Mouse (Mus musculus): ENCODE measurements around the gene Tbc1d4. TPM values are rescaled to one million over a fixed set of nuclear protein-coding genes. Genes with fewer than 3 reads are reported as not detected.

Tbc1d4 gene
- total RNA-seq, 2 experiments from 2014 or later = 10.4 to 10.6 TPM

DNA sequence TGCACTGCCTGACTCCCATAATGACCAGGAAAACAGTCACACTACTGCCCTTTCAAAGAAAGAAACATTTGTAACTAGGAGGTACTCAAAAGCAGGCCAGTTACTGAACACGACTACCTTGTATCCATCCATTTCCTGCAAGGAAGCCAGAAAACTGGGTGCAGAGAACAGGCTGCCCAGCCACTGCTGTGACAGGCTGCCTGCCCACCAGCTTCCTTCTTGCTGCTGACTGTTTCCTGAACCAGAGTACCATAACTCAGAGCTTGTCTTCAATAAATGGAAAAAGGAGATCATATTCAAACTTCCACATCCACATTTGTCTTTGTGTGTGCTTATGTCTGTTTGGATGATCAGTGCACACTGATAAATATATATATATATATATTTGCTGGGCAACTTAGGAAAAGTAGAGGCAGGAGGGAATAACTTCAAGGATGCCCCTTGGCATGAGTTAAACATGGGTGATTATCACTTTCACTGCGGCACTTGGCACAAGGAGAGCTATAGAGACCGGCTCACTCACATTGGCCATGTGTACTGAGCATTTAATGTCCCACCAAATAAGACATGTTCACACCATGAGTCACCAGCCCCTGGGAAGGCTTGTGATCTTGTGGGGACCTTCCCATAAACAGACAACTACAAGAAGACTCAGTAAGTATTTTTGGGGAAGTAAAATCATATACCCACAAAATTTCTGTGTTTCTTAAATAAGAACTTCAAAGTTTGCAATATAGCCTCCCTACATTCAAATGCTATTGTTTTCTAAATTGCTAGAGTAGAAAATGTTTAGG is 105.6 kb downstream of the Tbc1d4 start:
- no peak for DNase-seq (ENCODE audit: low spot score in 2 of 2)

GRCm38 (mm10) chr14:101501868-101502267 is 107.1 kb downstream of the Tbc1d4 start:
- no peak for DNase-seq (ENCODE audit: low spot score in 2 of 2)

DNA sequence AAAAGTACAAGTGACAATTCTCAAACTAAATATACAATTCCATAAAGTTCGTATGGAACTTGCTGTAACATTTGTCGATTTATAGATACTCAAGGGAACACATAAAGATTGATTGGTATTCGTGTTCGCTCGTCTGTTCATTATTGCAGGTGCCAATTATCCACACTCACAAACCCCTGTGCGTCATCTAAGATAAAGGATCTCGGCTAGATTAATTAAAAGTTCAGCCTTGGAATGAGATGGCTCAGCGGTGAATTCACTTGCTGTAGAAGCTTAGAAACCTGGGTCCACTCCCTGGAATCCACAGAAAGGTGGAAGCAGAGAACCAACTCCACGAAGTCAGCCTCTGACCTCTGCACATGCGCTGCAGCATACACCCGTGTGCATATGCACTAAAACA is 107.5 kb downstream of the Tbc1d4 start:
- no peak for DNase-seq (ENCODE audit: low spot score in 2 of 2)

DNA sequence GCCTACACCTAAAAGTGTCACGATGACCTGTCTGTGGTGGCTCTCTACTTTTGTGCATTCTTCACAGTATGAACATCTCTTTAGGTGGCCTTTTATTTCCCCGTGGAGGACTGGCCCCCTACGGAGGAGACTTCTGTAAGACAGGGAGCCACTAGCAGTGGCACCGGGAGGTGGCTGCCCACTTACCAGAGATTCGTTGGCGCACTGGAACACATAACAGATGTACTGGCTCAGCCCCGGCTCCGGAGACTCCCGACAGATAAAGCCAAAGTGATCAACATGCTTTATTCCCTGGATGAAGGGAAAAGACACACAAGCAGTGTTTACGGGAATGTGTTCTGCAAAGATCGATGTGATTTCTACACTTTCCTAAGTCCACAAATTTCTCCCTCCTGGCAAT is 108.2 kb downstream of the Tbc1d4 start:
- DNase-seq (ENCODE audit: low spot score in 2 of 2) = no peak

DNA sequence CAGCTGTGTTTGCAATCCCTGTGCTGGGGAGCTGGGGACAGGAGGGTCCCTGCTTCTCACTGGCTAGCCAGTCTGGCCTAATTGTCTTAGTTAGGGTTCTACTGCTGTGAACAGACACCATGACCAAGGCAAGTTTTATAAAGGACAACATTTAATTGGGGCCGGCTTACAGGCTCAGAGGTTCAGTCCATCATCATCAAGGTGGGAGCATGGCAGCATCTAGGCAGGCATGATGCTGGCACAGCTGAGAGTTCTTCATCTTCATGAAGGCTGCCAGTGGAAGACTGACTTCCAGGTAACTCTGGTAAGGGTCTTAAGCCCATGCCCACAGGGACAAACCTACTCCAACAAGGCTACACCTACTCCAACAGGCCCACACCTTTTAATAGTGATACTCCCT is 109.2 kb downstream of the Tbc1d4 start:
- no peak for DNase-seq (ENCODE audit: low spot score in 2 of 2)

DNA sequence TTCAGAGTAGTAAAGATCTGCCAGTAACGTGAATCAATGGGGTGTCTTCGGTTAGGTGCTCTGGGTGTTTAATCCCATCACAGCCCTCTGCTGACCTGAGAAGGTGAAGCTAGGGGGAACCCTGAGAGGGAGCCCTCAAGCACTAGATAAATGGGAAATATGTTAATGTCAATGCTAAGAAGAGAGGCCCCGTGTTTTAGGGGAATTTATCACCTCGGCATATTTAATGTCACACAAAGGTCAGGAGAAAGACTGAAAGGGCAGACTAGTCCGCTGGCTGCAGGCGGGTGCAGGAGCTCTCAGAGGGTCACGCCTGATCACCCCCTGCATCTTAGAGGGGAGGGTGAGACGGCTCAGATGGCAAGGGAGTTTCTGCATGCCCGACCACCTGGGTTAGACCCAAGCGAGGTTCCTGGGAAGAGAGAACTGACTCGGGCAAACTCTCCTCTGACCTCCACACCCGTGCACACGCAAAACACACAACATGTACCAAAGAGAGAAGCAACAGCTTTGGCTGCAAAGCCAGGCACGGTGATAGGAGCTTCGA is 120.7 kb downstream of the Tbc1d4 start:
- DNase-seq (ENCODE audit: low spot score in 2 of 2) = no peak

GRCm38 (mm10) chr14:101486550-101486949 is 122.4 kb downstream of the Tbc1d4 start:
- no peak for DNase-seq (ENCODE audit: low spot score in 2 of 2)

DNA sequence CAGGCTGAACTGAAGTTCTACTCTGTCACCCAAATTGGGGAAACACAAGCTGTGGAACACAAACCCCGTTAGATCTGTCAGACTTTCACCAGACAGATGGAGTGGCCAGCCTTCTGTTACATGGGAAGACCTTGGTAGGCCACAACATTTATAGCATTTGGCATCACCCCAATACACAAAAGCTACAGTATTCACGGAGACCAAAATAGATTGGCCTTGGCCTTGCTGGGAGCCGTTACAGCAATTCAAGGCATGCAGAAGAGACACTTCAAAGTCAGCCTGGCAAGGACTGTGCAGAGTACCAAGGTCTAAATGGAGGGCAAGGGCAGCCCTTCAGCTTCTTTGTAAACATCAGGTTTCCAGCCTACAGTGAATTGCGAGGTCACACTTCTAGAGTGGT is 125.8 kb downstream of the Tbc1d4 start:
- no peak for DNase-seq (ENCODE audit: low spot score in 2 of 2)

- DNase-seq (ENCODE audit: low spot score in 2 of 2) = peak in 1 of 2 experiments; percentile 41
These were observed 126.7 kb downstream of the Tbc1d4 start for GRCm38 (mm10) chr14:101482270-101482669.

- DNase-seq (ENCODE audit: low spot score in 2 of 2) = no peak
These were observed 127.8 kb downstream of the Tbc1d4 start for GRCm38 (mm10) chr14:101481165-101481564.

DNA sequence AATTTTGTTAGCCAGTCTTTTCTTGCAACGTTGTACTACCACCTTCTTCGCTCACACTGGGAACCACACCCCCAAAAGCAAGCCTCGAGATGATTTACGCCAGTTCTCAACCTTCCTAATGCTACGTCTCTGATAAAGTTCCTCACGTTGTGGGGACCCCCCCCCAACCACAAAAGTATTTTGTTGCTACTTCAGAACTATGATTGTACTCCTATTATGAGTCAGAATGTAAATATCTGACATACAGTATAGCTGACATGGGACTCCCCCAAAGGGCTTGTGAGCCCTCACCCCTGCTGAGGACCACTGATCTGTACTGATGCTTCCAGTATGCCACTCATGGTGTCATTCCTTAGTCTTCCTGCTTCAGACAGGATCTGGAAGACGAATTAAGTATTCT is 128.4 kb downstream of the Tbc1d4 start:
- DNase-seq (ENCODE audit: low spot score in 2 of 2) = no peak

DNA sequence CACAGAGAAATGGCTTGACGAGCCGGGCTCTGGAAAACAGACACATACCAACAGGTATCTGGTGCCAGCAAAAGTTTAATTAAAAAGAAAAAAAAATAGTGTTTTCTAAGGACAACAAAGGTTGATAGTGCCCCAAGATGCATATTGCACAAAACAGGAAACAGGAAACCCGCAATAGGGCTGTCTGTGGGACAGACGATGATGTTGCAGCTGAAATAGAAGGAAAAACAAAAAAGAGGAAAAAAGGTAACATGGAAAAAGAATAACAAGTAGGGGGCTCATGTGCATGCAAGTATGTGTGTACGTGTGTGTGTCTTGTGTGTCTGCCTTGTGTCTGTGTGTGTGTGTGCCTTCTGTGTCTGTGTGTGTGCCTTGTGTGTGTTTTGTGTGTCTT is 131.2 kb downstream of the Tbc1d4 start:
- no peak for DNase-seq (ENCODE audit: low spot score in 2 of 2)

GRCm38 (mm10) chr14:101477081-101477826 is 131.7 kb downstream of the Tbc1d4 start:
- no peak for DNase-seq (ENCODE audit: low spot score in 2 of 2)

DNA sequence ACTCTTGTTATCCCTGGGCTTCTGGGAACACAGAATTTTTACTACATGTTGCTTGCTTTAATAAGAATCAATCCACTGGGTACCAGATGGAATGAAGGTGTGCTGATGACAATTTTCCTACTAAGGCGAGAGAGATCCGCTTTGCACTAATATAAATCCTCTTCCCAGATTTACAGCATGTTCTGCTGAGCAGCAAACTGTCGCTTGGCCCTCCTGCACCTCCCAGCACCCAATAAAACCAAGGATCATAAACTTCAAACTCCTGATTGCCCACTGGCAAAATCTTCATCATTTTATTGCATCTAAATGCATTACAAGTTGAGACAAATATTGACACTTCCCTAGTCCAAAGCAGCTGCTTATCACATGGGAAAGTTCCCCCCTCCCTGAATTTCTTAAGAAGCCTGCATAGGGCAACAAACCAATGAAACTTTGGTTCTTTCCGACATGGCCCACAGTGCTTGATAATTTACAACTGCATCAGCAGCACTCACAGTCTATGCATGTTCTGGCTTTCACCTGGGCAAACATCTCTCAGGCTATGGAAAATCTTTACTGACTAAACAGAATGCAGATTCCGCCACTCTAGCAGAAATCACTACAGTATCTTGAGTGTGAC is 139.4 kb downstream of the Tbc1d4 start:
- DNase-seq (ENCODE audit: low spot score in 2 of 2) = no peak

GRCm38 (mm10) chr14:101468143-101468542 is 140.8 kb downstream of the Tbc1d4 start:
- DNase-seq (ENCODE audit: low spot score in 2 of 2) = no peak

GRCm38 (mm10) chr14:101467532-101467931 is 141.5 kb downstream of the Tbc1d4 start:
- DNase-seq (ENCODE audit: low spot score in 2 of 2) = no peak

DNA sequence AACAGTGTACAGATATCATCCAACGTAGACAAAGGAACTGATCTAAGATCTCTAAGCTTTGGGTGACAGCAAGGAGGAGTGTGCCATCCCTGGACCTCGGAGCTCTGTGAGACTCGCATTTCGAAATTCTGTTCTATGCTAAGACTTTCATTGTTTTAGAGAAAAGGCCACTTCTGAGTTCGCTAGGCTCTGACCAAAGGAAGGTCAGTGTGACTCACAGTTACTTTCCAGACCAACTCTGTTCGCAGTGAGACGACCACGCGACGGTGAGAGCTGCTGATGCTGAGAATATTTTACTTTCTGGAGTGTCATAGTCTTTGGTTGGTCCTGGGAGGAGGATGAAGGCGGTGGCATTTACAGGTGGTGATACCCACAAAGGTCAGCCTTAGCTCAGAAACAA is 142.5 kb downstream of the Tbc1d4 start:
- DNase-seq (ENCODE audit: low spot score in 2 of 2) = no peak

GRCm38 (mm10) chr14:101465893-101466292 is 143.1 kb downstream of the Tbc1d4 start:
- no peak for DNase-seq (ENCODE audit: low spot score in 2 of 2)

- peak; percentile 64 to 69 for DNase-seq (ENCODE audit: low spot score in 2 of 2)
These were observed 148.2 kb downstream of the Tbc1d4 start for GRCm38 (mm10) chr14:101460768-101461167.

GRCm38 (mm10) chr14:101452915-101453314 is 156.1 kb downstream of the Tbc1d4 start:
- DNase-seq (ENCODE audit: low spot score in 2 of 2) = no peak

DNA sequence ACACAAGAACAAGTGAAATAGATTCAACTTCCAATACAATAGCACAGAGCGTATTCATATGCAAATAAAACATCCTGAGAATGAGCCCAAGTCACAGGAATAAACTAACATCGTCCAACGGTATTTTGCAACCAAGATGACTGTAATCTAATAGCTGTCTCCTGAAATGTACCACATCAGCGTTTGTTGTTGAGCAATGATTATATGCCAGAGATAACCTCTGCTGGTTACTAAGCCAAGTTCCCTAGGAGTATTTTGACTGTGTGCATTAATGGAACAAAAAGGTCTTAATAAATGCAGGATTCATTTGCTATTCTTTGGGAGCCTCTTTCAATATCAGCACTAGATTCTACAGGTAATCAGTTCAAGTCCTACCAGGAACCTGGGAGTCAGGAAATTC is 161.1 kb downstream of the Tbc1d4 start:
- no peak for DNase-seq (ENCODE audit: low spot score in 2 of 2)

DNA sequence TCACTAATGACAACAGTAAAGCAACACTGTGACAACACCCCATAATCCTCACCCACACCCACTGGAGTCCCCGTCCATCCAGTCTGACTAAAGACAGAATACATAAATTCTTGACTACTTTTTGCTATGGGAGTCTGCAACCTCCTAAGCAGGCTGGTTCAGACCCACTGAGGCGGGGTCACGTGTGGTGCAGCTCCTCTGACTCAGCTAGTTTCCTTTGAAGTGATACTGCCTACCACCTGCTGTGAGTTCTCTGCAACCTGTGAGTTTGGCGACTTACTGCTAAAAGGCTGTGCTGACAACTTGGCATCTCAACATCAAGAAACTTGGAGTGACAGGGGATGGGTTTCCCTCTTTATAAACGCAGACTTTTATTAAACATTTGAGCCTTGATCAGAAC is 163.8 kb downstream of the Tbc1d4 start:
- DNase-seq (ENCODE audit: low spot score in 2 of 2) = no peak
